In the genomic region with DNA sequence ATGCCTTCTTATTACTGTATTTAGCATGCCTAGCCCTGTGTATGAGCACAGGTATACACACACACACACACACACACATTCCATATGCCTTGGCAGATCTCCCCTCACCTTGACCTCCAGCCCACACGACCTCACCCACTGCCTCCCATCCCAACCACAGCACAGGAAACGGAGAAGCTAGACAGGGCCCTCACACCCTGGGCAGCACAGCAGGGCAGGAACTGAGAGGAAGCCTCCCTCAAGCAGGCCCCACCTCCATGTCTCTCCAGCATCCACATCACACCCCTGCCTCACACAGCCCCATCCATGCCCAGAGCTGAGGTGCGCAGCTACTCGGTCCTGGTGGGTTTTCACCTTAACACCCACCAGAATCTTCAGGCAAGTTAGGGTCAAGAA, we compare ENCODE assay signal across 8 mouse cellular contexts. TPM values are rescaled to one million over a fixed set of nuclear protein-coding genes. Genes with fewer than 3 reads are reported as not detected.
DNase-seq lines count a peak whose midpoint lies in the region; ATAC-seq lines count a peak whose summit lies in the region.

No protein-coding gene starts in this region.

- WGBS in limb, embryonic 13.5 days = 51% methylated on average over 4 of the region's 4 CpGs
- 48% methylated on average over 4 of the region's 4 CpGs for WGBS in midbrain, embryonic 12.5 days

- intact Hi-C loops in gastrocnemius, postnatal 36 days (cut with DNase I) = no loop called here

- H3K27ac ChIP-seq in limb, embryonic 13.5 days = peak overlapping the region; percentile 15; the same call in 1 of the 2 replicates
- peak overlapping the region; percentile 100 for H3K27ac ChIP-seq in midbrain, embryonic 12.5 days (replicated peaks)

- H3K27me3 ChIP-seq in limb, embryonic 13.5 days = peaks cover 23% of the 10 kb centered on the region
- H3K27me3 ChIP-seq in midbrain, embryonic 12.5 days = no peaks in the 10 kb centered on the region

- no peak for ATAC-seq in limb, embryonic 13.5 days (ENCODE audit: low FRiP score, low read depth)
- no peak for ATAC-seq in midbrain, embryonic 12.5 days (ENCODE audit: low FRiP score, low read depth)

- H3K4me1 ChIP-seq in limb, embryonic 13.5 days = peaks cover 14% of the 10 kb centered on the region
- peaks cover 67% of the 10 kb centered on the region for H3K4me1 ChIP-seq in midbrain, embryonic 12.5 days

- 0 out of 2 replicates have a peak, but pooled peaks cover 3% of the 10 kb centered on the region for H3K36me3 ChIP-seq in limb, embryonic 13.5 days
- peaks cover 14% of the 10 kb centered on the region for H3K36me3 ChIP-seq in midbrain, embryonic 12.5 days

- peak overlapping the region; percentile 20; the same call in 1 of the 2 replicates for H3K4me3 ChIP-seq in limb, embryonic 13.5 days
- peak overlapping the region; percentile 51 for H3K4me3 ChIP-seq in midbrain, embryonic 12.5 days

- peaks cover 4% of the 10 kb centered on the region; the same call in 1 of the 2 replicates for H3K9me3 ChIP-seq in limb, embryonic 13.5 days
- no peaks in the 10 kb centered on the region for H3K9me3 ChIP-seq in midbrain, embryonic 12.5 days

- peak; percentile 16 for DNase-seq in retina, postnatal 1 day
- no peak for DNase-seq in retina, embryonic 14.5 days (ENCODE audit: low spot score)
- DNase-seq in heart, postnatal 4 days = peak; percentile 42
- peak; percentile 68 for DNase-seq in thymus, postnatal 0 days (ENCODE audit: low spot score)
- no peak for DNase-seq in frontal cortex, postnatal 25 days (ENCODE audit: low spot score in 2 of 2)
- no peak for DNase-seq in gastrocnemius, postnatal 36 days

- no peak overlapping the region for H3K9ac ChIP-seq in limb, embryonic 13.5 days
- peak overlapping the region; percentile 75 for H3K9ac ChIP-seq in midbrain, embryonic 12.5 days (replicated peaks)

- peak overlapping the region; percentile 26 for H3K4me2 ChIP-seq in limb, embryonic 13.5 days (replicated peaks)
- H3K4me2 ChIP-seq in midbrain, embryonic 12.5 days (replicated peaks) = peak overlapping the region; percentile 74

RNA-seq across cellular contexts. Expression of a gene that starts 0.9 kb away (rescaled TPM):
- total RNA-seq in heart, postnatal 4 days (2021) = 10 to 100 TPM; 17.6 to 18.1 TPM
- polyA plus RNA-seq in limb, embryonic 13.5 days (2015; fragmentation: Nextera tagmentation; extraction: Ambion mirVana) = 14.1 and 15.0 TPM in 2 replicates
- 119 and 137 TPM in 2 replicates for polyA plus RNA-seq in midbrain, embryonic 12.5 days (2016; fragmentation: Nextera tagmentation; extraction: Ambion mirVana)
- polyA plus RNA-seq in thymus, postnatal 0 days (2015; fragmentation: Nextera tagmentation; extraction: Ambion mirVana) = 55.2 TPM in 2 replicates
- total RNA-seq in gastrocnemius, postnatal 36 days (2021) = 1 to 10 TPM; 3.3 TPM

RNA-seq across cellular contexts. Expression of a gene that starts 30.5 kb away (rescaled TPM):
- 10 to 100 TPM; 15.9 to 18.8 TPM for total RNA-seq in heart, postnatal 4 days (2021)
- polyA plus RNA-seq in limb, embryonic 13.5 days (2015; fragmentation: Nextera tagmentation; extraction: Ambion mirVana) = 3.0 TPM in 2 replicates
- 2.3 and 2.6 TPM in 2 replicates for polyA plus RNA-seq in midbrain, embryonic 12.5 days (2016; fragmentation: Nextera tagmentation; extraction: Ambion mirVana)
- 2.6 and 2.8 TPM in 2 replicates for polyA plus RNA-seq in thymus, postnatal 0 days (2015; fragmentation: Nextera tagmentation; extraction: Ambion mirVana)
- total RNA-seq in gastrocnemius, postnatal 36 days (2021) = 1 to 10 TPM; 5.6 to 6.6 TPM

RNA-seq across cellular contexts. Expression of a gene that starts 53.8 kb away (rescaled TPM):
- total RNA-seq in heart, postnatal 4 days (2021) = 1 to 10 TPM in 1 of 2 experiments, under 1 TPM in 1; 0.95 to 1.3 TPM
- polyA plus RNA-seq in limb, embryonic 13.5 days (2015; fragmentation: Nextera tagmentation; extraction: Ambion mirVana) = 0.05 and 0.11 TPM in 2 replicates
- polyA plus RNA-seq in midbrain, embryonic 12.5 days (2016; fragmentation: Nextera tagmentation; extraction: Ambion mirVana) = 0.88 and 2.2 TPM in 2 replicates
- 0.91 and 1.3 TPM in 2 replicates for polyA plus RNA-seq in thymus, postnatal 0 days (2015; fragmentation: Nextera tagmentation; extraction: Ambion mirVana)
- under 1 TPM; 0.02 to 0.08 TPM for total RNA-seq in gastrocnemius, postnatal 36 days (2021)

Comparison
In these comparisons a context has a peak if more than half of its experiments do, and no peak if none do; other contexts are left out.
1. DNase-seq: peak in retina, postnatal 1 day (single experiment), heart, postnatal 4 days (single experiment) and thymus, postnatal 0 days (single experiment); none in retina, embryonic 14.5 days (single experiment), frontal cortex, postnatal 25 days (0 of 2) and gastrocnemius, postnatal 36 days (0 of 2).